ENCODE assay signal across 9 mouse cellular contexts in genomic region chr8:122676621-122677480, GRCm38 (mm10). TPM values are rescaled to one million over a fixed set of nuclear protein-coding genes. Genes with fewer than 3 reads are reported as not detected.
DNase-seq lines count a peak whose midpoint lies in the region; ATAC-seq and TF ChIP-seq lines count a peak whose summit lies in the region.
"Had no signal": no experiment of that assay in that cellular context is flagged by ENCODE, and none has a peak within 500 bp of the region (broad histone marks: within the 10 kb centered on the region; RNA-seq: fewer than 3 reads in every experiment).

No protein-coding gene starts in this region.

- peak overlapping the region; percentile 88 for H3K9ac ChIP-seq in forebrain, embryonic 14.5 days (ENCODE audit: low read length)
- peak overlapping the region; percentile 58 for H3K9ac ChIP-seq in lung, embryonic 15.5 days

- intact Hi-C loops in heart, postnatal 36 days (cut with DNase I) = loop anchor here (2.0 to 5.0 kb wide), 2 partner anchors 20 to 180 kb away; no protein-coding TSS in a partner anchor

- peak overlapping the region; percentile 80 for H3K4me3 ChIP-seq in thymus, adult 2 months (ENCODE audit: control insufficient read depth, insufficient read depth, low read length)
- peak overlapping the region; percentile 73 for H3K4me3 ChIP-seq in forebrain, embryonic 14.5 days (ENCODE audit: low read depth, low read length)
- peak overlapping the region; percentile 82 for H3K4me3 ChIP-seq in layer of hippocampus, adult 2 months
- peak overlapping the region; percentile 80 for H3K4me3 ChIP-seq in lung, embryonic 15.5 days

- no peak for TF ChIP-seq POLR2A in thymus, adult 2 months (IDR thresholded peaks at IDR 0.05; ENCODE audit: control insufficient read depth, extremely low read depth, insufficient read depth, low read length, poor library complexity)

- no peak for DNase-seq in thymus, adult 2 months
- DNase-seq in thymus, postnatal 10 days (ENCODE audit: low spot score in 2 of 2) = no peak
- peak; percentile 86 for DNase-seq in forebrain, embryonic 14.5 days (ENCODE audit: low spot score)
- DNase-seq in heart, postnatal 36 days = peak; percentile 63 to 76
- DNase-seq in layer of hippocampus, adult 2 months (ENCODE audit: low spot score in 2 of 2) = peak; percentile 82 to 86
- peak; percentile 60 for DNase-seq in retina, embryonic 14.5 days (ENCODE audit: low spot score)
- no peak for DNase-seq in urinary bladder, postnatal 14 days (ENCODE audit: low spot score)

- no peaks in the 10 kb centered on the region for H3K36me3 ChIP-seq in thymus, adult 2 months (ENCODE audit: control insufficient read depth, insufficient read depth, low read length)
- H3K36me3 ChIP-seq in forebrain, embryonic 14.5 days (ENCODE audit: control insufficient read depth, insufficient read depth, low read length) = 0 out of 2 replicates have a peak, but pooled peaks cover 5% of the 10 kb centered on the region
- no peaks in the 10 kb centered on the region for H3K36me3 ChIP-seq in lung, embryonic 15.5 days

- peak; percentile 50 for ATAC-seq in forebrain, embryonic 14.5 days
- no peak for ATAC-seq in lung, embryonic 15.5 days (ENCODE audit: borderline replicate concordance, extremely low read depth, low FRiP score, low TSS enrichment)

- H3K4me1 ChIP-seq in thymus, adult 2 months (replicated peaks; ENCODE audit: control insufficient read depth, insufficient read depth, low read length) = peaks cover 48% of the 10 kb centered on the region
- H3K4me1 ChIP-seq in forebrain, embryonic 14.5 days (ENCODE audit: control insufficient read depth, insufficient read depth, low read length) = peaks cover 30% of the 10 kb centered on the region
- peaks cover 42% of the 10 kb centered on the region for H3K4me1 ChIP-seq in lung, embryonic 15.5 days

- WGBS in thymus, adult 2 months = 16% methylated on average over 16 of the region's 16 CpGs
- WGBS in forebrain, embryonic 14.5 days = 17% methylated on average over 16 of the region's 16 CpGs
- 11% methylated on average over 16 of the region's 16 CpGs for WGBS in lung, embryonic 15.5 days

- TF ChIP-seq CTCF in thymus, adult 2 months (IDR thresholded peaks at IDR 0.05; ENCODE audit: borderline replicate concordance, control insufficient read depth, extremely low read depth, insufficient read depth, low read length, poor library complexity) = no peak
- TF ChIP-seq CTCF in layer of hippocampus, adult 2 months (conservative IDR thresholded peaks at IDR 0.05) = no peak

- no peaks in the 10 kb centered on the region for H3K27me3 ChIP-seq in thymus, adult 2 months (ENCODE audit: control insufficient read depth, insufficient read depth, low read length)
- peaks cover 21% of the 10 kb centered on the region for H3K27me3 ChIP-seq in forebrain, embryonic 14.5 days (replicated peaks; ENCODE audit: control insufficient read depth, insufficient read depth, low read length)
- peaks cover 86% of the 10 kb centered on the region for H3K27me3 ChIP-seq in lung, embryonic 15.5 days

- no peak overlapping the region for H3K27ac ChIP-seq in thymus, adult 2 months (ENCODE audit: control insufficient read depth, insufficient read depth, low read length)
- H3K27ac ChIP-seq in forebrain, embryonic 14.5 days (ENCODE audit: low read depth, low read length) = peak overlapping the region; percentile 95
- H3K27ac ChIP-seq in layer of hippocampus, adult 2 months = peak overlapping the region; percentile 96
- H3K27ac ChIP-seq in lung, embryonic 15.5 days = peak overlapping the region; percentile 86

- peak overlapping the region; percentile 85 for H3K4me2 ChIP-seq in forebrain, embryonic 14.5 days (ENCODE audit: low read length)
- H3K4me2 ChIP-seq in lung, embryonic 15.5 days = peak overlapping the region; percentile 99

- H3K9me3 ChIP-seq in forebrain, embryonic 14.5 days (replicated peaks; ENCODE audit: control insufficient read depth, low read length) = no peaks in the 10 kb centered on the region
- H3K9me3 ChIP-seq in lung, embryonic 15.5 days = no peaks in the 10 kb centered on the region

RNA-seq across cellular contexts. Expression of gene Cbfa2t3, which starts 22.1 kb away (rescaled TPM):
- polyA plus RNA-seq in thymus, adult 2 months (2012; rRNA removed) = 62.3 and 76.8 TPM in 2 replicates
- 10.4 and 11.5 TPM in 2 replicates for polyA plus RNA-seq in forebrain, embryonic 14.5 days (2014; fragmentation: Nextera tagmentation; extraction: Ambion mirVana)
- total RNA-seq in heart, postnatal 36 days (2021) = 10 to 100 TPM; 19.7 to 23.0 TPM
- total RNA-seq in layer of hippocampus, adult 2 months (2021) = 10 to 100 TPM; 38.0 to 49.8 TPM
- 4.8 and 5.4 TPM in 2 replicates for polyA plus RNA-seq in lung, embryonic 15.5 days (2015; fragmentation: Nextera tagmentation; extraction: Ambion mirVana)

RNA-seq across cellular contexts. Expression of gene Pabpn1l, which starts 54.3 kb away (rescaled TPM):
- polyA plus RNA-seq in thymus, adult 2 months (2012; rRNA removed) = 0.20 and 0.42 TPM in 2 replicates
- not detected in 2 replicates for polyA plus RNA-seq in forebrain, embryonic 14.5 days (2014; fragmentation: Nextera tagmentation; extraction: Ambion mirVana)
- total RNA-seq in heart, postnatal 36 days (2021) = not detected
- total RNA-seq in layer of hippocampus, adult 2 months (2021) = under 1 TPM in 1 of 2 experiments, not detected in 1; 0.52 TPM
- polyA plus RNA-seq in lung, embryonic 15.5 days (2015; fragmentation: Nextera tagmentation; extraction: Ambion mirVana) = not detected in 2 replicates
- total RNA-seq: ES-E14 had no signal

Comparison
In these comparisons a context has a peak if more than half of its experiments do, and no peak if none do; other contexts are left out.
1. DNase-seq: peak in forebrain, embryonic 14.5 days (single experiment), heart, postnatal 36 days (2 of 2), layer of hippocampus, adult 2 months (2 of 2) and retina, embryonic 14.5 days (single experiment); none in thymus, adult 2 months (single experiment), thymus, postnatal 10 days (0 of 2) and urinary bladder, postnatal 14 days (single experiment).
2. Peak in every context shown above with its lines, with median percentiles within 50 percentile points of each other: H3K4me3 ChIP-seq.